Mouse (Mus musculus) layer of hippocampus, adult 8-10 months (tissue): ENCODE data around the gene Lgals4. TPM values are rescaled to one million over a fixed set of nuclear protein-coding genes. Genes with fewer than 3 reads are reported as not detected.
A peak's percentile ranks its signal among the peaks of the same experiment; 100 is the strongest.

Source experiments
- DNase-seq, 2 experiments: peaks; one replicate each; pipeline ENCODE4 v3.0.0; 2022; ENCODE audit warnings: low spot score in 2 of 2
- total RNA-seq, 4 experiments: library from RNA; stranded (reverse); gene quantifications; 2 replicates each; pipeline ENCODE4 v1.2.4; 2022

Lgals4 gene
- total RNA-seq, 4 experiments from 2014 or later: 2.4 to 6.9 (median 4.9) TPM

- DNase-seq: no peak
These were observed 25.3 kb upstream of the Lgals4 start, which contains the start of gene Hnrnpl for GRCm38 (mm10) chr7:28808221-28808941. Gene Hnrnpl, plus strand, starts transcription at chr7:28808541.

GRCm38 (mm10) chr7:28808957-28809393, 24.7 kb upstream of the Lgals4 start:
- peak; percentile 91 to 94 for DNase-seq

GRCm38 (mm10) chr7:28809401-28810089, 24.1 kb upstream of the Lgals4 start:
- peak in 1 of 2 experiments; percentile 57 for DNase-seq

GRCm38 (mm10) chr7:28810107-28811066, 23.3 kb upstream of the Lgals4 start:
- peak; percentile 99 for DNase-seq

- peak; percentile 79 to 85 for DNase-seq
These were observed 22.4 kb upstream of the Lgals4 start for GRCm38 (mm10) chr7:28811228-28811627.

DNA sequence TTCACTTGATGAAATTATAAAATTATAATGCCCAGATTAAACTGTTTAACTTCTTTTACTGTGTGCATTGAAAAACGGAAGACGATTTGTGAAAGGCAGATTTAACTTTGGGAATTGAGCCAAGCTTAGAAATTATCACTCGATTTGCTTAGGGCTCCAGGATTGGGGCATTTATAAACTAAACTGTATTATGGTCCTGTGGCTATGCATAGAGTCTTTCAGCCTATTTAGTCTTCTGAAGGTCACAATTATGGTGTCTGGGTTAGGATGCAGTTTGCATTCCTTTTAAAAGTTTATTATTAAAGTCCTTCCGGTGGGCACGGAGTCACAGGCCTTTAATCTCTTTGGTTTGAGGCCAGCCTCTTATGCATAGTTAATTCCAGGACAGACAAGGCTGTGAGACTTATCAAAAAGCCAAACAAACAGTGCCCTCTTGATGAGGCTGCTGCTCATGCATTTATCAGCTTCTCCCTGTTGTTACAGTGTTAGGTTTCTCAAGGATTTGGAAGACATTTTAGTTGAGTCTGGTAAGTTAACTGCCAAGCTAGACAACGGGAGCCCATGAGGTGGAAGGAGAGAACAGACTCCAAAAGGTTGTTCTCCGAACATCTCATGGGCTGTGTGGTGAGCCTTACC, 21.9 kb upstream of the Lgals4 start:
- DNase-seq: no peak

DNA sequence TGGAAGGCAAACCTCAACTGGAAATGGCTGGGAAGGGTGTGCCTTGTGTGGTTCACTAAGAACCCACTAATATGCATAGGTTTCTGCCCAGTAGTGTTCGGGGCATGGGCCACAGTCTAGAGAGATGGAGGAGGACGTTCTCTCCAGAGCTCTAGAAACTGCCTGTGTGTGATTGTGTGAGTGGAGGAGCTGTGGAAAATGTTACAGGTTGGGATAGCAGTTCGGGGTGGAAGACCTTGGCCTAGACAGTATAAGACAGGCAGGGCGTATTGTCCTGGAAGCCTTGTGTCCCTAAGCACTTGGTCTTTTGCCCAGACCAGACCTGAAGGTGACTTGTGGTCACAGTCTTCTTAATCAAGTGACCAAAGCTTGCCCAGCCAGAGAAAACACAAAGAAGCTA, 21.2 kb upstream of the Lgals4 start:
- DNase-seq: no peak

- no peak for DNase-seq
These were observed 20.7 kb upstream of the Lgals4 start for GRCm38 (mm10) chr7:28812949-28813348.

DNA sequence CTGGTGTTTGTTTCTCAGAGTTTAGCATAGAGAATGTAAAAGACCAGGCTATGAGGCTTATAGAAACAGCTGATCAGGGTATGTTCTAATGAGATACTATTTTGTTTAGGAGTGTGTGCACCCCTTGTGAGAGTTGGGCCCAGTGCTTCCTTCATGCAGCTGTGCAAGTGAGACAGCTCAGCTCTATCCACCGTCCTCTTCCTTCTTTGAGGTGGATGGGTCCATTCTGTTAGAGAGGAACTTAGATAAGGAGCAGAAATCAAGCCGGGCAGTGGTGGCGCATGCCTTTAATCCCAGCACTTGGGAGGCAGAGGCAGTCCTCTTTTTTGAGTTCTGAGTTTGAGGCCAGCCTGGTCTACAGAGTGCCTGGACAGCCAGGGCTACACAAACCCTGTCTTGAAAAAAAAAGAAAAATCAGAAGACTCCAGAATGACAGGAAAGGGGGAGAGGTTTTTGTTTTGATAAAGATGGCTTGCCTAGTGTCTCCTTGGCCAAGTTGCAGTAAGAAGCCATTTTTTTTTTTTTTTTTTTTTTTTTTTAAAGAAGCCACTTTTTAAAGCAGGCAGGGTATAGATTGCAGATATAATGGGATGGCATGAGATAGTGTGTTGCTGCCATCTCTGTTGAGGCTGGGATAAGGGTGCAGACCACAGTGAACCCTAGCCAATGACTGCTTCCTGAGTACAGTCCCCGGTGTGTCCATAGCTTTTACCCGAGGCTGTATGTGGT, 19.2 kb upstream of the Lgals4 start:
- DNase-seq: no peak

GRCm38 (mm10) chr7:28815230-28815629, 18.4 kb upstream of the Lgals4 start:
- no peak for DNase-seq

GRCm38 (mm10) chr7:28816201-28816600, 17.5 kb upstream of the Lgals4 start:
- DNase-seq: no peak

DNA sequence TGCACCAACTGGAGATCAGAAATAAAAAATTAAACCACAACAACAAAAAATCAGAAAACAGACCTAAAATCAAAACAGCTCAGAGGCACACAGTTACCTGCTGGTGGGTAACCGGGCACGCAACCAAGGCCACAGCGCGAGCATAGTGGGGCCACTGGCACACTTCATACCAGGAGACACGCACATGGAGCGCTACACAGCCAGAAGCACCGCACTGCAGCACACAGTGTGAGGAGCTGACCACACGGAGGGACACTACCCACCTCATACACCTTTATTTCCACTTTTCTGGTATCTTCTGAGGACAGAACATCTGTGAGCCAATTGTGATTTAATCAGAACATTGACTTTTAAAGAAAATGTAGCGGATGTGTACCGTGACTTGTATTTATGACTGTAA, 16.7 kb upstream of the Lgals4 start:
- no peak for DNase-seq

DNA sequence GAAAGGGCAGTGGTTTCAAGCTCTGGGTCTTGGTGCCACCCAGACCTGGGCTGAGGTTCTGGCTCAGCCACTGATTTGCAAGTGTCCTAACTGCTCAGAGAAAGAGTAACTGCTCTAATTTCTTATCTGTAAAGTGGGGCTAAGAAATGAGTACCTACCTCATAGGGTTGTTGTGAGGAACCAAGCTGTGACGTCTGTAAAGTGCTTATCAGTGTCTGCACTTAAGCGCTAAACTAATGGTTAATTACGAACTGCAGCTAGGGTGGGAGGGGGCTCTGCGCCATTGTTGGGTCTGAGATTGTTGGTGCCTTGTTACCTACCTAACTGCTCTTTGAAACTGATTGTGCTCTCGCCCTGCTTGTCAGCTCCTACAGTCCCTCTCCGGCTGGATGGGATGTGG, 16.1 kb upstream of the Lgals4 start:
- DNase-seq: no peak

GRCm38 (mm10) chr7:28817957-28818356, 15.7 kb upstream of the Lgals4 start:
- DNase-seq: no peak

- DNase-seq: no peak
These were observed 15.2 kb upstream of the Lgals4 start for GRCm38 (mm10) chr7:28818436-28818835.

GRCm38 (mm10) chr7:28818861-28819452, 14.7 kb upstream of the Lgals4 start:
- DNase-seq: no peak

GRCm38 (mm10) chr7:28819571-28819970, 14.1 kb upstream of the Lgals4 start:
- DNase-seq: no peak

- no peak for DNase-seq
These were observed 13.0 kb upstream of the Lgals4 start for GRCm38 (mm10) chr7:28820358-28821260.

GRCm38 (mm10) chr7:28821261-28821831, 12.3 kb upstream of the Lgals4 start:
- peak; percentile 78 to 84 for DNase-seq
